Mouse (Mus musculus): ENCODE measurements around the gene Add2. TPM values are rescaled to one million over a fixed set of nuclear protein-coding genes. Genes with fewer than 3 reads are reported as not detected.

The Add2 gene
- polyA plus RNA-seq, 2 experiments, result 54.9 to 73.5 TPM

DNA sequence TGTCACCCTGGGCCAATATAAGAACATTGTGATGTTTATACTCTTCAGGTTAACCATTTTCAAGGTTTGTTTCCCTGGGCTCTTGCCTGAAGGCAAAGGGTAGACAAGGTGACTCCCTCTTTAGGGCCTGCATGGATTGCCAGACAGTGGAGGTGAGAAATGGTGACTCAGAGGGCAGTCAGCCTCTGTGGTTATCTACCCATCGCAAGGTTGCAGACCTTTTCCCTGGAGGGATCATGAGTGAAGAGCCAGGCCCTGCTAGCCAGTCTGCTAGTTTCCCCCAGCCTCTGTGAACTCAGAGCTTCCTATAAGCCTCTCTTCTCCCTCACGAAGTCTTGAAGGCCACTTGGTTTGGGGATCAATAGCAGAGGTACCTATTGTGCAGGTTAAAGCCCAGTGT is 48.0 kb downstream of the Add2 start:
- 52% methylated on average over 2 of the region's 2 CpGs for whole genome bisulfite sequencing (ENCODE audit: insufficient replicate concordance)
- Histone ChIP-seq H3K27me3 (ENCODE audit: control insufficient read depth, insufficient read depth, low read length) (no peaks in the 10 kb centered on the region), H3K9me3 (ENCODE audit: control insufficient read depth, low read length) (no peaks in the 10 kb centered on the region), H3K9ac (replicated peaks) (no peak overlapping the region; the same call in 1 of the 2 replicates), H3K4me3 (ENCODE audit: insufficient read depth in 1 of 2, low read depth in 2 of 2, low read length in 2 of 2) (no peak overlapping the region), H3K4me2 (ENCODE audit: low read depth) (peak overlapping the region; percentile 100), H3K36me3 (replicated peaks; ENCODE audit: control insufficient read depth, insufficient read depth, low read depth) (peaks cover 4% of the 10 kb centered on the region), H3K4me1 (replicated peaks; ENCODE audit: control insufficient read depth in 2 of 2, insufficient read depth in 2 of 2, low read length in 1 of 2) (peaks cover 52 to 62% of the 10 kb centered on the region in 2 experiments), H3K27ac (peak overlapping the region; percentile 96)
- ATAC-seq (ENCODE audit: insufficient read depth) (peak; percentile 45), DNase-seq (ENCODE audit: low read depth in 3 of 3, low spot score in 3 of 3) (peak in 1 of 3 experiments; percentile 39)
- TF ChIP-seq EP300 (IDR thresholded peaks at IDR 0.05; ENCODE audit: low read depth) (no peak), CTCF (IDR thresholded peaks at IDR 0.05; ENCODE audit: low read depth) (no peak)

DNA sequence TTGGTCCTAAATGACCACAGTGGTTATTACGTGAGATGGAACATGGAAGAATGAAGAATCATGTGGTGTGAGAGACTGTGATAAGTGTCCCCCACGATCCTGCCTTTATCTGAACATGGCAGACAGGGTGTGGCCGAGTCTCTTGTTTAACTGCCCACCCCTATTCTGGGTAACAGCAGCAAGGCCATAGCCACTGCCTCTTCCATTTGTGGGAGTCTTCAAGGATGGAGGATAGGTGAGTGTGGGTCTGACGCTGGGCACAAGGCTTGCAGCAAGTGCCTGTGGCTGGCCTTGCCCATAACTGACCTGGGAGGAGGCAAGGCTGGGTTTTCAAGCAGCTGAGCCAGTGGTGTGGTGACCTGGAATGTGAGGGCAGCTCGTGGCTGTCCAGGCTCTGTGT is 49.4 kb downstream of the Add2 start:
- peak overlapping the region; percentile 96 for H3K27ac ChIP-seq
- peak; percentile 90 to 95 (median 93) for DNase-seq (ENCODE audit: low read depth in 3 of 3, low spot score in 3 of 3)
- ATAC-seq (ENCODE audit: insufficient read depth), result peak; percentile 91
- peak overlapping the region; percentile 100 for H3K4me2 ChIP-seq (ENCODE audit: low read depth)
- H3K27me3 ChIP-seq (ENCODE audit: control insufficient read depth, insufficient read depth, low read length), result no peaks in the 10 kb centered on the region
- peaks cover 52 to 63% of the 10 kb centered on the region in 2 experiments for H3K4me1 ChIP-seq (replicated peaks; ENCODE audit: control insufficient read depth in 2 of 2, insufficient read depth in 2 of 2, low read length in 1 of 2)
- H3K4me3 ChIP-seq (ENCODE audit: insufficient read depth in 1 of 2, low read depth in 2 of 2, low read length in 2 of 2), result peak overlapping the region; percentile 92 to 93
- TF ChIP-seq CTCF (IDR thresholded peaks at IDR 0.05; ENCODE audit: low read depth), result no peak
- peak; percentile 98 for TF ChIP-seq EP300 (IDR thresholded peaks at IDR 0.05; ENCODE audit: low read depth)
- no peaks in the 10 kb centered on the region for H3K9me3 ChIP-seq (ENCODE audit: control insufficient read depth, low read length)
- WGBS (ENCODE audit: insufficient replicate concordance), result 14% methylated on average over 5 of the region's 5 CpGs
- H3K9ac ChIP-seq (replicated peaks), result peak overlapping the region; percentile 100
- peaks cover 16% of the 10 kb centered on the region for H3K36me3 ChIP-seq (replicated peaks; ENCODE audit: control insufficient read depth, insufficient read depth, low read depth)

- peak; percentile 25 for ATAC-seq (ENCODE audit: insufficient read depth)
- Histone ChIP-seq H3K27me3 (ENCODE audit: control insufficient read depth, insufficient read depth, low read length) (no peaks in the 10 kb centered on the region), H3K4me2 (ENCODE audit: low read depth) (peak overlapping the region; percentile 100), H3K4me3 (ENCODE audit: insufficient read depth in 1 of 2, low read depth in 2 of 2, low read length in 2 of 2) (peak overlapping the region; percentile 92 to 93), H3K36me3 (replicated peaks; ENCODE audit: control insufficient read depth, insufficient read depth, low read depth) (peaks cover 22% of the 10 kb centered on the region), H3K9me3 (ENCODE audit: control insufficient read depth, low read length) (no peaks in the 10 kb centered on the region), H3K4me1 (replicated peaks; ENCODE audit: control insufficient read depth in 2 of 2, insufficient read depth in 2 of 2, low read length in 1 of 2) (peaks cover 52 to 63% of the 10 kb centered on the region in 2 experiments), H3K27ac (peak overlapping the region; percentile 96), H3K9ac (replicated peaks) (peak overlapping the region; percentile 100)
- WGBS (ENCODE audit: insufficient replicate concordance), result 17% methylated on average over 1 of the region's 1 CpGs
- TF ChIP-seq CTCF (IDR thresholded peaks at IDR 0.05; ENCODE audit: low read depth) (peak; percentile 54), EP300 (IDR thresholded peaks at IDR 0.05; ENCODE audit: low read depth) (no peak)
- DNase-seq (ENCODE audit: low read depth in 3 of 3, low spot score in 3 of 3), result peak in 1 of 3 experiments; percentile 44
These were observed 50.0 kb downstream of the Add2 start for GRCm38 (mm10) chr6:86078361-86079010.

GRCm38 (mm10) chr6:86079323-86079722 is 50.8 kb downstream of the Add2 start:
- peak overlapping the region; percentile 100 for H3K4me2 ChIP-seq (ENCODE audit: low read depth)
- H3K36me3 ChIP-seq (replicated peaks; ENCODE audit: control insufficient read depth, insufficient read depth, low read depth), result peaks cover 30% of the 10 kb centered on the region
- ATAC-seq (ENCODE audit: insufficient read depth) (peak; percentile 45), DNase-seq (ENCODE audit: low read depth in 3 of 3, low spot score in 3 of 3) (peak in 1 of 3 experiments; percentile 56)
- TF ChIP-seq EP300 (IDR thresholded peaks at IDR 0.05; ENCODE audit: low read depth), result no peak
- no peak for TF ChIP-seq CTCF (IDR thresholded peaks at IDR 0.05; ENCODE audit: low read depth)
- peak overlapping the region; percentile 100 for H3K9ac ChIP-seq (replicated peaks)
- H3K27ac ChIP-seq, result peak overlapping the region; percentile 96
- H3K27me3 ChIP-seq (ENCODE audit: control insufficient read depth, insufficient read depth, low read length), result no peaks in the 10 kb centered on the region
- H3K4me1 ChIP-seq (replicated peaks; ENCODE audit: control insufficient read depth in 2 of 2, insufficient read depth in 2 of 2, low read length in 1 of 2), result peaks cover 46 to 55% of the 10 kb centered on the region in 2 experiments
- peak overlapping the region; percentile 92 to 93 for H3K4me3 ChIP-seq (ENCODE audit: insufficient read depth in 1 of 2, low read depth in 2 of 2, low read length in 2 of 2)
- no peaks in the 10 kb centered on the region for H3K9me3 ChIP-seq (ENCODE audit: control insufficient read depth, low read length)

DNA sequence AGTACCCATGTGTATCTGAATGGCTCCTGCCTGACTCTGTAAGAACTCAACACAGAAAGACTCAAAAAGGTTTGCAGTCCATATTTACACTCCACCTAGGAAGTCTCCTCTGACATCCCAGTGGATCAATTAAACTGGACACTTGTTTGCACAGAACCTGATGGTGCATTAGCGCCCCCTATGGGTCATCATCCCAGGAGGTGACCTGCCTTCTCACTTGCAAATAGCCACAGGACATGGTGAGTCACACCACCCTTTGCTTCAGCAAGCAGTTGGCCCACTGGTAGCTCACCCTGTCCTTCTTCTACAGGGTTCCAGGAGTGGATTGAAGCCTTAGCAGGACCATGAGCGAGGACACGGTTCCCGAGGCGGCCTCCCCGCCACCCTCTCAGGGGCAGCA is 57.0 kb downstream of the Add2 start:
- peaks cover 7 to 11% of the 10 kb centered on the region in 2 experiments for H3K4me1 ChIP-seq (replicated peaks; ENCODE audit: control insufficient read depth in 2 of 2, insufficient read depth in 2 of 2, low read length in 1 of 2)
- 67% methylated on average over 6 of the region's 6 CpGs for WGBS (ENCODE audit: insufficient replicate concordance)

More for the DNA sequence above, 57.0 kb downstream of the Add2 start:
- H3K4me2 ChIP-seq (ENCODE audit: low read depth), result no peak overlapping the region
- TF ChIP-seq EP300 (IDR thresholded peaks at IDR 0.05; ENCODE audit: low read depth) (no peak), CTCF (IDR thresholded peaks at IDR 0.05; ENCODE audit: low read depth) (peak; percentile 95)
- no peak overlapping the region for H3K9ac ChIP-seq (replicated peaks)
- no peak overlapping the region for H3K4me3 ChIP-seq (ENCODE audit: insufficient read depth in 1 of 2, low read depth in 2 of 2, low read length in 2 of 2)
- ATAC-seq (ENCODE audit: insufficient read depth) (peak; percentile 30; the same call in 1 of the 2 replicates), DNase-seq (ENCODE audit: low read depth in 3 of 3, low spot score in 3 of 3) (peak in 1 of 3 experiments; percentile 51)
- H3K27ac ChIP-seq, result no peak overlapping the region
- no peaks in the 10 kb centered on the region for H3K27me3 ChIP-seq (ENCODE audit: control insufficient read depth, insufficient read depth, low read length)
- no peaks in the 10 kb centered on the region for H3K9me3 ChIP-seq (ENCODE audit: control insufficient read depth, low read length)
- peaks cover 87% of the 10 kb centered on the region for H3K36me3 ChIP-seq (replicated peaks; ENCODE audit: control insufficient read depth, insufficient read depth, low read depth)
